Mouse (Mus musculus): ENCODE measurements around the gene Padi6.
A peak's percentile ranks its signal among the peaks of the same experiment; 100 is the strongest.

Padi6 gene

DNA sequence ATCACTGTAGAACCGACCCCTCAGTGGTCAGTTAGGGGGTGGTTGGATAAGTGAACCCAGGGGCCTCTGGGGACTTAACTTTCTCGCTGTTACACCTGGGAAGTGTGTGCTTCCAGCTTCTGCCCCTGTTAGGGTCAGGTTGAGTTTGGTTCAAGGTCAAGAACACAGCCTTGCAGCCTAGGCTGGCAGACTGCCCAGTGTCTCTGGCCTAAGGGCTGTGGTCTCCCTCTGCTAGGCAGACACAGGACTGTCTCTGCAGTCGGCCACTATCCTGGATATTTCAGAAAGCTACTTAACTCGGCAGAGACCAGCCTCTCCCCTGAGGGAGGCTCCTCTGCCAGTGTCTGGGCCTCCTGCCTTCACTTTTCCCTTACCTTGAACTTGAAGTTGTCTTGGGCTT is 38.3 kb downstream of the Padi6 start:
- no peak for DNase-seq (ENCODE audit: low spot score)

DNA sequence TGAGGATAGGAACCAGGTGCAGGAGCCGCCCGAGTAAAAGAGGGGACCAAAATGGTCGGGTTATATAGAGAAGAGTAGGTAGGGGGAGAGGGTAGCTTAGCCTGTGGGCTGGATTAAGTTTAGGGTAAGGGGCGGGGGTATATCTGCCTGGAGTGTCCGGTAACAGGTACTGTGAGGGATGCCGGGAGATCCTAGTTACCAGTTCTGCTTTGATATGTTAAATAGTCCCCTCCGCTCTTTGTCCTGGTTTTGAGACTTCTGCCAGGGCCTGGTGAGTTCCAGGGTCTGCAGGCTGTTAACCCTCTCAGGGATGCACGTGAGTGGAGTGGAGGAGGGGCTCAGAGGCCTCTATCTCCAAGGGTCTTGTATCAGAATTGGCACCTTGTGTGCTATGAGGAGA is 38.8 kb downstream of the Padi6 start:
- DNase-seq (ENCODE audit: low spot score): no peak

DNA sequence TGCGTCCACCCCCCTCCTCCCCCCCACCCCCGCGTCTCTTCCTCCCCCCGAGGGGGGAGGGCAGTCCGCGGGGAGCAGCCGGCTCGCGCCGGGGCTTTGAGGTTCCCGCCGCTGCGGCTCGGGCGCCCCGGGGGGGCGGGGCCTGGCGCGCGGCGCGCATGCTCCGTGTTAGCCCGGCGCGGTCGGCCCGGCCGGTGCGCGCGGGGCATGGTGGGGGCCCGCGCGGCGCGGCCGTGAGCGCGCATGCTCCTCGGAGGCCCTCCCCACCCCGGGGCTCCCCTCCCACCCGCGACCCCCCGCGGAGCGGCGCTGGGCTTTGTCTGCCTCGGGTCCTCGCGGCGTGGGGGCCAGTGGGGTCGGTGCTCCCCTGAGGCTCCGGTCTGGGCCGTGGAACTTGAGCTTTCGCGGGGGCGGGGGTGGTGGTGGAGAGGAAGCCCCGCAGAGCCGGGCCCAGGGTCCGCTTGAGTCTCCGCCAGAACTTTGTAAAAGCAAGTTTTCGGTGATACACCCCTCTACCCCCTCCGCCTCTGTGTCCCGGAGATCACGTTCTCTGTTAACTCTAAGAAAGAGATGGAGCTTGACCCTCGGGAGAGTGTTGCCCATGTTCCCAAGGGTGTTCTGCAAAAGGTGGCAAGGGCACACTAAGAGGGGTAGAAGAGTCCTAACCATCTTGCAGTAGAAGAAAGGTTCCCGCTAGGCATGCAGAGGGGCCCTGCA is 39.7 kb downstream of the Padi6 start:
- DNase-seq (ENCODE audit: low spot score): peak; percentile 84

DNA sequence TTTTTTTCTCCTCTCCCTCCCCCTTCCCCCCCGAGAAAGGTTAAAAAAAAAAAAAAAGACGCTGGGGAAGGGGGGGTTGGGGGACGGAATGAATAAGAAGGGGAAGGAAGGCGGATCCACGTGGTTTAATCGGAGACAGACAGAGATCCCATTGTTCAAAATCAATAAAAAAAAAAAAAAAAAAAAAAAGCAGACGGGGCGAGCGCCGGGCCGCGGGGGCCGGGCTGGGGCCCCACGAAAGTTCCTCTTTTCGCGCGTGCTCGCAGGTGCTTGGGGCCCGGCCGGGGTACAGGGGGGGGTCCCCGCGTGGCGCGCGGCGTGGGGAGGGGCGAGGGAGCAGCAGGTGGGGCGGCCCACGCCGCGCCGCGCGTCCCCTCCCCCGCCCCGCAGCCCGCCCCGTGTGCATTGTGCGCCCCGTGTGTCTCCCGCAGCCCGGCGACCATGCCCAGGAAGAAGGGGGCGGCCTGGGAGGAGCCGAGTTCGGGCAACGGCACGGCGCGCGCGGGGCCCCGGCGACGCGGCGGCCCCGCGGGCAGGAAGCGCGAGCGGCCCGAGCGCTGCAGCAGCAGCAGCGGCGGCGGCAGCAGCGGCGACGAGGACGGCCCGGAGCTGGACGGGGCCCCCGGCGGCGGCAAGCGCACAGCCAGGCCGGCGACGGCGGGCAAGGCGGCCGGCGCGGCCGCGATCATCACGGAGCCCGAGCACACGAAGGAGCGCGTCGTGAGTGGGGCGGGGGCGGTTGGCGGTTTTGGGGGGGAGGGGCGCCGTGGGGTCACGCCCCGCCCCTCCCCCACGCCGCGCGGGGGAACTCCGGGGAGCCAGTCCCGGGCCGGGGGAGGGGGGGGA is 40.5 kb downstream of the Padi6 start:
- no peak for DNase-seq (ENCODE audit: low spot score)

DNA sequence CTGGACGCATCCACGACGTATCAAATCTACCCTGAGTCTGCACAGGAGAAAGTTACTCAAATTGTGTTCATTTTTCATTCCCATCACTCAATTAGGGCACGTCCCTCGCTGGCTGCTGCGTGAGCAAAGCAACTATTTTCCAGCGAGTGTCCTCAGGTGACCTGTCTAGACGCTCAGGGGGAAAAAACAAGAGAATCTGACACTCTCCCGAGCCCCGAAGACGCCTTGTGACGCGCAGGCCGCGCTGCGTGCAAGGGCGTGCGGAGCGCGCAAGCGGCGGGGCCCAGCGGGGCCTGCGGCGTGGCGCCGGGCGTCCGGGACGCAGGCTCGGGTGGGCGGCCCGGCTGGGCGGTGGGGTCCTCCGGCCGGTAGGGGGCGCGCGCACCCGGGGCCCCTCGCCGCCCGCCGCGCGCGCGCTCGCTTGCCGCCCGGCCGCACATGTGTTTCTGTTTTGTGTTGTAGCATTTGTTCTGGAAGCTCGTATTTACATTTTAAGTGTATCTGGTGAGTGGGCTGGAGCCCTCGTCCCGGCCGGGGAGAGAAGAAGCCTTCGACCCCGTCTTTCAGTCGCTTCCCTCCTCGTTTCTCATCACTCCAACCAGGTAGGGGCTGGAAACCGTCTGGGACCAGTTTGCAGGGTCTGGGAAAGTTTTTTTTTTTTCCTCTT is 41.3 kb downstream of the Padi6 start:
- peak; percentile 79 for DNase-seq (ENCODE audit: low spot score)

DNA sequence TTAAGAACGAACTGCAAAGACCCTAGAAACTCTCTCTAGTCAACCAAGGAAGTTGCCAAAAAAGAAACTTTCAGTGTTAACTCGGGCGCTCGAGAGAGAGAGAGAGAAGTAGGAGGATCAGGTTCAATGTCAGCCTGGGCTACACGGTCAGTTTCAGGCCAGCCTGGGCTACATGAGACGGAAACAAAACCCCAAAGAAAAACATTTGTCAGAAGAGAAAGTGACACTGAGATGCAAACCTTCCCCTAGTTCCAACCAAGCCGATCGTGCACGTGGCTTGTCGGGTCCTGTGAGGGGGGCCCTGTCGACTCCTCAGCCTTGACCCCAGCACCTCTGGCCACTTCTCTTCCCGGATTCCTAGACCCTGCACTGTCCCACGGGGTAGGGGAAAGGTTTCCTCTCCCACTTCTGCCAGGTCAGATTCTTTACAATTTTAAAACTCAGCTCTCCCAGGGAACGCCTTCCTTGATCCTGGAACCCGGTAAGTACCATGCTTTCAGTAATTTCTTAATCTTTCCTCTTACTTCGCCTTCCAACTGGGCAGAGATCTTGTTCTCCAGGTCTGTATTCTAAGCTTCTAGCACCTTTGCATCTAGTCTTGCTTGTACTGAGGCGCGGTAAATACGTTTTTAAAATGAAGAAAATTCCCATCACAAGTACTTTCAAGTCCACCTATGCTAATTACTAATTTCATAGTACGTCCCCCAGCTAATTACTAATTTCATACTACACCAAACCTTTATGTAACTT is 42.0 kb downstream of the Padi6 start, which contains the start of gene Rcc2:
Gene Rcc2, plus strand, starts transcription at position 273 of the 750 bp plus-strand sequence.
- no peak for DNase-seq (ENCODE audit: low spot score)

DNA sequence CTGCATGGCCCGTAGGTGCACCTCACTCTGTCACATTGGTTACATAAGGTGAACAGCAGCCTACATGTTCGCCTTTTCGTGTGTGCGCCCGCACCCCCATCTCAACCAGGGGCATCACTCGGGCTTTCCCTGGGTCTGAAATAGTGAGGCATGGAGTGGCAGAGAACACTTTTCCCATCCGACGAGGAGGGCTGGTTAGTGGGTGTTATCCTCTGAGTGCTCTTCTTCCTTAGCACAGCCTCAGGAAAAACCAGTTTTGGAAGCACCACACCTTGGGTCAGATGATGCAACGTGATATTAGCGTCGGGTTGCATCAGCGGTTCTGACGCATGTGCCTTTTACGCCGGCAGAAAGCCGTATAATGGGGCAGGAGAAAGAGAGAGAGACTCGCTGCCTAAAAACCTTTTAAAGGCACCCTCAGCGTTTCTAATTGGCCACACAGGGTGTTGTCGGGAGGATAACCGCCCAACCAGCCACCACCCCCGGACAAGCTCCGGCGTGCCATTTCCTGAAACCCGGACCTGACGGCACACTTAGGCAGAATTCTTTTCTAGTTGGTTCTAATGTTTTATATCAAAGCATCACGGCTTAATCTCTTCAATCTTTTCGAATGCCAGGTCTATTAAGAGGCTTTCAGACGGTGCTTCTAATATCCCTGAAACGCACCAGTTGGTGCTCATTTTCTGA is 42.9 kb downstream of the Padi6 start:
- peak; percentile 85 for DNase-seq (ENCODE audit: low spot score)

DNA sequence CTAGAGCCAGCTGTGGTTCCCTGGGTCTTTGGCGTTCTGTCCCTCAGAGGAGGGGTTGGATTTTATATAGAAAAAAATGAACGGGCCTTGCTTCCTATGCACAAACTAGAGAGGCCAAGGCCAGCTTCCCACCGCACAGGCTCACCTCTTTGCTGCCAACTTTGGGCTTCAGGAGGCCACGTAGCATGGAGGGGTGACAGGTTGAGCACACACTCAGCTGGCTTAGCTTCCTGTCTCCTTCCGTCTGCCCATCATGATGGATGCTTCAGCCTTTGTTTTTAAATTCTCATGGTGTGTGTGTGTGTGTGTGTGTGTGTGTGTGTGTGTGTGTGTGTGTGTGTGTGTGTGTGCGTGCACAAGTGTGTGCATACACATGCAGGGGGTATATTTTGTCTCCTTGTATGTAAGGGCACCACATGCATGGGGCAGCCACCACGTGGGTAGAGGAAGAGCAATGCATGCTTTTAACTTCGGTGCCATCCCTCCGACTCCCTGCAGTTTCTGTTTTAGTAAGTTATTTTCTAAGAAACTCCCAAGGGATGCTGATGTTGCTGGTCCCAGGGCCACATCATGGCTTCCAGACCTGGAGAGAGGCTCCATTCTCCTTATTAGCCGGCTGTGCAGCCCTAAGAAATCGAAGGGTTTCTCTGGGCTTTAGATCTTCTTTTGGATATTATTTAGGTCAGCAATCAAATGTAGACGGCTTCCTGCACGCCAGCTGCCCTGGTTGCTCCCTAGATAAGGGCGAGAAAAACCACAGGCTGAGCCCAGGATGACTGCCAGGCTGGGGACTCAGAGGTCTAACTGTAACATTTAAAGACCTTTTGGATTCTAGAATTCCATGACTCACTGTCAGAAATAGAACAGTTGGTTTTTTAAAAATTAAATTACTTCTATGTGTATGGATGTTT is 46.5 kb downstream of the Padi6 start:
- no peak for DNase-seq (ENCODE audit: low spot score)

DNA sequence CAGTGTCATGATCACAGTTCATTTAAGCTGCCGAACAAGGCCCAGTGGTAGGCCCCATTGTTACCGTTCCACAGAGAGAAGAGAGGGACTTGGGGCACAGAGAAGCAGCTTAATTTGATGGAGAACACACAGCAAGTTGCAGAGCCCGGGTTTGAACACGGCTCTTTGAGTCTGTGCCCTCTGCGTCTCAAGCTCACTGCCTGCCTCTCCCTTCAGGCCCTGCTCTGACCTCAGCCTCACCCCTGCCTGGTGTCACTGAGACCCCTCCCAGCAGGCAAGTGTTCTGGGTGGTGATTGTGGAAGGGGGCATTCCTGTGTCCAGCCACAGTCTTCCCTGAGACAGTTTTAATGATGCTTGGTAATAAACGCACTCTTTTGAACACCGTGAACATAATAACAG is 47.3 kb downstream of the Padi6 start:
- DNase-seq (ENCODE audit: low spot score): no peak

DNA sequence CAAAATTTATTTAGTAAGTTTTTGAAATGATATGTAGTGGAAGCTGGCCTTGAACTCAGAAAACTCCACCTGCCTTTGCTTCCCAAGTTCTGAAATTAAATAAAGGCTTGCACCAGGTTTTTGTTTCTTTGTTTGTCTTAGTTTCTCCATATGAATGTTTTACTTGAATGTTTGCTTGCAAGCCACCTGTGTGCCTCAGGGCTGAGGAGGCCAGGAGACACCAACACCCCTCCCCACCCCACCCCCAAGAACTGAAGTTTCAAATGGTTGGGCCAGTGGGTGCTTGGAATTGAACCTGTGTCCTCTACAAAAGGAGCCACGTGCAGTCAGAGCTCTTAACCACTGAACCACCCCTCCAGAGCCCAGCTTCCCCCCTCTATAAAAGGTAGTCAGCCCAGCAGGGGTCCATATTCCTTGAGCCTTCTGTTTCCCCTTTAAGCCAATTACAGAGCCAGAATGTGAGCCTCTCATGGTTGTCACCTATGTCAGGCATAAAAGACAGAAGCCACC is 47.8 kb downstream of the Padi6 start:
- no peak for DNase-seq (ENCODE audit: low spot score)

DNA sequence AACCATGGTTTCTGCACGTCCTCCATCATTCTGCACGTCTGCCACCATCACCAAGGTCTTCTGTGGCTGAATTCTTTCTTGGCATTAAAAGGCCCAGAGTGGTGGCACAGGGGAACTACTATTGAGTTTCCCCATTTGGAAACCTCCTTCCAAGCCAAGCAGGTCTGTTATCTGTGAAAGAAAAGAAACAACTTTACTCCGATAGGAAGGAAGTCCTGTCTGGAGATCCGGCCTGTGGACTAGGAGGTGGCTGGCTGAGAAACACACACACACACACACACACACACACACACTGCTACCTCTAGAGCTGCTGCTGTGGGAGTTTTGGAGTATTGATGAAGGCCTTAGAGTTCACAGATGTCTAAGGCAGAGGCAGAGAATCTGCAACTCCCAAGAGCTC is 48.9 kb downstream of the Padi6 start:
- no peak for DNase-seq (ENCODE audit: low spot score)

DNA sequence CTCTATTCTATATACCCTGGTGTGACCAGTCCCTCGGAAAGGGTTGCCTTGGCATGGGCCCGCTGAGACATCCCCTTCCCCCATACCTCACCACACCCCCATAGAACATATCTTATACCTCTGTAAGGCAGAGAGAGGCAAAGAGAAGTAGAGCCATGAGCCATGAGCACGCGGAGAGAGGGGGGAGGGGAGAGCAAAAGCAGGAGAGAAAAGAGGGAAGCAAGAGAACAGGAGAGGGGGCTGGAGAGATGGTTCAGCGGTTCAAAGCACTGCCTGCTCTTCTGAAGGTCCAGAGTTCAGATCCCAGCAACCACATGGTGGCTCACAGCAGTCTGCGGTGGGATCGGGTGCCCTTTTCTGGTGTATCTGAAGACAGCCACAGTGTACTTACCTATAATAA is 51.0 kb downstream of the Padi6 start:
- no peak for DNase-seq (ENCODE audit: low spot score)

DNA sequence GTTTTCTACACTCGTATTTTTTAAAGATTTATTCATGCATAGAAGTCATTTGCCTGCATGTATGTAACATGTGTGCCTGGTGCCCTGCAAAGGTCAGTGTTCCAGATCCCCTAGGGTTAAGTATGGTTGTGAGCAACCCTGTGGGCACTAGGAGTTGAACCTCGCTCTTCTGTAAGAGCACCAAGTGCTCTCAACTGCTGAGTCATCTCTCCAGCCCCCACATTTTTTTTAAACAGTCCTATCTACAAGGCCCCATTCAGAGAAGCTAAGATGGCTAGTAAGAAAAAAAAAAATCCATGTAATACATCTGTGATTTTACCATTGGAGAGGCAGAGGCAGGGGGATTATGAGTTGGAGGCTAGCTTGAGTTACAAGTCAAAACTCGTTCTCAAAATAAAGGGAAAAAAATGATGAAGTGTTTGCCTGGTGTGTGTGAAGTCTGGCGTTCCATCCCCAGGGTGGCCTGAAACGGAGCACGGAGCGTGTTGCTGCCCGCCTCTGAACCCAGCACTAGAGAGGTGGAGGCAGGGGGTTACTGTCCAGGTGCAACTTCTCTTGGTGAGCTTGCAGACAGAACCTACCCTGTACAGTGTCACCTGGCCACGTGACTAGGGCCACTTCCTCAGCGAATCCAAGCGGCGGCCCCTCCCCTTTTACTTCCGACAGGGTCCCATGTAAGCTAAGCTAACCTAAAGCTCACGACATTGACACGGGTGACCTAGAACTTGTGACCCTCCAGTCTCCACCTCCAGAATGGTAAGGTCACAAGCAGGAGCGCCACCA is 52.4 kb downstream of the Padi6 start:
- no peak for DNase-seq (ENCODE audit: low spot score)

DNA sequence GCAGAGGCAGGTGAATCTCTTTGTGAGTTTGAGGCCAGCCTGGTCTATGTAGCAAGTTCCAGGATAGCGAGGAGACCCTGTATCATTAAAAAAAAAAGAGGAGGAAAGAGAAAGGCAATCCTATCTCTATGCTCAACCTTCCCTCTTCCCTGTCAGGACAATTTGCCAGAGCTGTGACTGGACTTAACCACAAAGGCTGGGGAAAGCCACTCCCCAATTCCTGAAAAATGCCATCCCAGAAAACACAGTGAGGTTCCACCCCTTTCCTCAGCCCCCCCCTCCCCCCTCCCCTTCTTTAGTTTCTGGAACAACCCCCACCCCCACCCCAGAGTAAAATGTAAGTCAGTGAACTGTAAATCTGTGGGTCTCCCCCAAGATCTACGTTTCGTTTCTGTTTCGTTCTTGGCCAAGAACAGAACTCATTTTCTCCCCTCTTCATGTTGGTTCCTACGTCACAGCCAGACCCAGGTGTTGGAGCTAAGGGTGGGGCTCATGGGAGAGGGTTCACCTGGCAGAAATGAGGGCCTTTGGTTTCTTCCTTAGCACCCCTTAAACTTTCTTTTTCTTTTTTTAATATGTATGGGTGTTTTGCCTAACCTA is 53.5 kb downstream of the Padi6 start:
- no peak for DNase-seq (ENCODE audit: low spot score)

DNA sequence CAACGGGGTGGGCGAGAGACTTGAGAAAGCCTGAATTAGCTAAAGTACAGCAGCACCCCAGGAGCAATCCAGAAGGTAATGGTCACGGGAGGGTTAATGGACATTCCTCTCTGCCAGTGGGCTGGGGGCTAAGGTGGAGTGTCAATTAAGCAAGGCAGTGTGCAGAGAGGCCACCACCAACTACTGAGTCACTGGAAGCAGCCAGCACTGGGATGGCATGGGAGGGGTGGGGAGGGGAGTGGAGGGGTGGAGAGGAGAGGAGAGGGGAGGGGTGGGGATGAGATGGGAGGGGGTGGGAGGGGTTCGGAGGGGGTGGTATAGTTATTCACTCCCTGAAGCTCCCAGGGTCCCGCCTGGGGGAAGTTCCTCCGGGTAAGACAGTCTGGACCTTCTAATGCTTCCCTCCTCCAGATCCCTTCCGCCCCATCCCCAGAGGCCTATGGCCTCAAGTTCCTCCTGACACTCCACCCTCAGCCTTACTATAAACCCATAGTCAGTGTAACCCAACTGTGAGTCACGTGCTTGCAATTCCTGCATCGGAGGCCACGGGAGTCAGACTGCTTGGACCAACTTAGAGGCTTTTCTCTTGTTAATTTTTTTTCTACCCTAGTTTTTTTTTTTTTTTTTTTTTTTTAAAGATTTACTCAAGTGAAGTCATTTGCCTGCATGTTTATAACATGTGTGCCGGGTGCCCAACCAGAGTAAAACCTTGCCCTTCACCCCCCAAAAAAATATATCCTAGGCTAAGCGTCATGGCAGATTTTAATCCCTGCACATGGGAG is 54.2 kb downstream of the Padi6 start:
- no peak for DNase-seq (ENCODE audit: low spot score)

DNA sequence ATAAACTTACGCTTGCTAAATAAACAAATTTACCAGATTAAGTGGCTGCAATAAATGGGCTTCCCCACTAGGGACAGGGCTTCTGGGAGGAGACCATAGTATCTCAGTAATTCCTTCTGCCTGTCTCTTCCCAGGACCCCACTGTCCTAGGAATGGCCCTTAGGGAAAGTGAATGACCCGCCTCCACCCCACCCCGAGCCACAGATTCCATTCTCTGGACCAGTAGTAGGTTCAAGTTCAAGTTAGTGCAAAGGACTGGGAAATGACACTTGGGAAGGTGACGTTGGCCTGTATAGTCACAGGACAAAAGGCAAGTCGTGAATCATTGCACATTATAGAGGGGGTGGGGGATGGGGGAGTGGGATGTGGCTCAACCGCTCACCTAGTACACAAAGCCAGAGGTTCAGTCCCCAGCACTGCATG is 57.6 kb downstream of the Padi6 start:
- DNase-seq (ENCODE audit: low spot score): no peak

DNA sequence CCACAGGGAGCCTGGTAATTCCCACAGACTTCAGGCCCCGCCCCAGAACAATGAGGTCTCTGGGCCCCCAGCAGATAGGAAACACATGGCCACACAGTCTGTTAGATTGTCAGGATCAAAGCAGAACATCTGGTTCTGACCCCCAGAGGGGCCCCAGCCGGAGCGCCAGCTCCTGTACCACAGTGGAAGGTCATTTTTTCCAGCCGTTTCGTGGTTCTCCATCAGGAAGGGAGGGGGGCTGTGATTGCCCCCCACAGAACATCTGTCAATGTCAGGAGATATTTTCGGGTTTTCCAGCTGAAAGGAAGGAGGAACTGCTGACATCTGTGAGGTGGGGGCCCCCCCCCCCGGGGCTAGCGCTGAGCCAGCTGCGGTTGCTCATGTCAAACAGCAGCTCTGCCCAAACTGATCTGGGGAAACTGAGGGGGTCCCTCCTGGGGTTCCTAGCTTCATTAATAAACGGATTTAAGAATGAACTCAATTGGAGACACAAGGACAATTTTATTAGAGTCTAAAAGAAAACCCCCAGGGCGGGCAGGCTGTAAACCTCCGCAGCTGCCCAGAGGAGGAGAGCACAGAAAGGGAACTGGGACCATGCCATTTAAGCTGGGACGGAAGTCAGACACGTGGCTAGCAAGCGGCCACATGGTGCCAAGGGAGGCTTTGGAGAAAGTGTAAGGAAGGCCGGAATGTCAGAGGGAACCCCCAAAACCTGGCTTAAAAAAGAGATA is 58.1 kb downstream of the Padi6 start:
- no peak for DNase-seq (ENCODE audit: low spot score)

DNA sequence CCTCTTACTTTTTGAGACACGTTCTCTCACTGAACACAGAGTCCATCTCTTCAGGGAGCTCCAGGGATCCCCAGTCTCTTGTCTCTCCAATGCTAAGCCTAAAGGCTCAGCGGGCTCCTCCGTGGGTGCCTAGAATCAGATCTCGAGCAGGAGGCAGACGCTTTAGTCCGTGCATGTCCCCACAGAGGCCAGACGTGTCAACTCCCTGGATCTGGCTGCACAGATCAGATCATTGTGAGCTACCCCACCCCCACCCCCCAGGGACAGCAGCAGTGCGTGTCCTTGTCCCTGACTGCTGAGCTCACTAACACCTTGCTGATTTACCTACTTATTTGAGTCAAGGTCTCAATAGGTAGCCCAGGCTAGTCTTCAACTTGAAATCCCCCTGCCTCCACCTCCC is 58.8 kb downstream of the Padi6 start:
- DNase-seq (ENCODE audit: low spot score): no peak
